Mouse (Mus musculus): Measurements from ENCODE around the gene Gm49403.

GRCm38 (mm10) chr19:8886916-8887584 is 3.3 kb downstream of the Gm49403 start:
- no peak for TF ChIP-seq CTCF (IDR thresholded peaks at IDR 0.05; ENCODE audit: low read depth, low read length)
- TF ChIP-seq GATA1 (IDR thresholded peaks at IDR 0.05; ENCODE audit: borderline replicate concordance, low read length), result no peak
- TF ChIP-seq TAL1 (conservative IDR thresholded peaks at IDR 0.05; ENCODE audit: low read depth, low read length), result no peak

All from G1E (cell line).